Mouse (Mus musculus) spleen, adult 2 months (tissue): ENCODE data around the gene Anpep.

Source experiments
- CTCF ChIP-seq: fragments of 200-500 bp; IDR thresholded peaks from 2 replicates; pipeline ENCODE4 v1.5.1; 2011; ENCODE audit warnings: mild to moderate bottlenecking, inconsistent platforms; ENCODE audit not compliant: insufficient read depth, insufficient read length, insufficient replicate concordance; ENCODE audit errors: extremely low read depth
- POLR2A ChIP-seq: fragments of 200-500 bp; IDR thresholded peaks from 2 replicates; pipeline ENCODE4 v1.6.1; 2011; ENCODE audit warnings: low read depth, low read length, inconsistent platforms

- TF ChIP-seq POLR2A (no peak), CTCF (no peak)
Measured at GRCm38 (mm10) chr7:79895225-79895624, 34.4 kb upstream of the Anpep start.
